Mouse (Mus musculus) embryonic stem cell, embryonic (primary cell): Measurements from ENCODE around the gene Pip4k2c.

ENCODE experiments used
- CTCF ChIA-PET, 4 experiments: fragments of 300-600 bp in 2 of 4; fragments of 350-600 bp in 2 of 4; sonication (Branson Sonifier 250); formaldehyde crosslinking; loops; one replicate each; lab custom pipeline; 2022; ENCODE audit warnings: inconsistent platforms in 2 of 4; lab: Charles Lee
- POLR2A ChIA-PET, 4 experiments: fragments of 300-600 bp in 2 of 4; fragments of 350-600 bp in 2 of 4; sonication (Branson Sonifier 250); formaldehyde crosslinking; loops; one replicate each; lab custom pipeline; 2022; ENCODE audit warnings: antibody characterized with exemption in 4 of 4, inconsistent platforms in 1 of 4; lab: Charles Lee

Gene Pip4k2c

GRCm38 (mm10) chr10:127160081-127160480, 51.3 kb downstream of the Pip4k2c start:
- CTCF ChIA-PET, result interaction anchor here in 2 of 4 experiments (0.8 to 2.8 kb wide), 3 partner anchors 10 to 461 kb away, joined by 3 to 9 read pairs (median 4); no protein-coding TSS in a partner anchor
- POLR2A ChIA-PET, result interaction anchor here in 1 of 4 experiments (1.3 kb wide), 1 partner anchor 15 kb away, joined by 4 read pairs; no protein-coding TSS in a partner anchor

- ChIA-PET POLR2A (interaction anchor here in 2 of 4 experiments (1.6 to 1.7 kb wide), 2 partner anchors 9 kb away, joined by 4 read pairs; no protein-coding TSS in a partner anchor), CTCF (no interaction called here)
Observed at GRCm38 (mm10) chr10:127158471-127158870, 52.9 kb downstream of the Pip4k2c start.

GRCm38 (mm10) chr10:127156511-127156910, 54.9 kb downstream of the Pip4k2c start:
- CTCF ChIA-PET, result interaction anchor here in 2 of 4 experiments (1.1 to 1.7 kb wide), 2 partner anchors 14 kb away, joined by 3 to 4 read pairs; no protein-coding TSS in a partner anchor
- POLR2A ChIA-PET, result no interaction called here

GRCm38 (mm10) chr10:127156089-127156488, 55.3 kb downstream of the Pip4k2c start:
- CTCF ChIA-PET, result interaction anchor here in 2 of 4 experiments (0.9 to 1.7 kb wide), 4 partner anchors 10 to 15 kb away, joined by 3 to 4 read pairs (median 3); no protein-coding TSS in a partner anchor
- POLR2A ChIA-PET, result interaction anchor here in 1 of 4 experiments (0.6 kb wide), 1 partner anchor 79 kb away, joined by 3 read pairs; no protein-coding TSS in a partner anchor

GRCm38 (mm10) chr10:127154652-127155051, 56.7 kb downstream of the Pip4k2c start:
- ChIA-PET CTCF (interaction anchor here in 1 of 4 experiments (1.7 kb wide), 1 partner anchor 16 kb away, joined by 3 read pairs; no protein-coding TSS in a partner anchor), POLR2A (interaction anchor here in 3 of 4 experiments (0.5 to 1.7 kb wide), 7 partner anchors 9 to 60 kb away, joined by 3 to 5 read pairs (median 3); partner anchors contain the start of genes B4galnt1 (in 2 of the 3) and Pip4k2c (in 1 of the 3))

- ChIA-PET CTCF (interaction anchor here in 2 of 4 experiments (1.1 to 2.3 kb wide), 2 partner anchors 11 to 16 kb away, joined by 3 to 11 read pairs; partner anchors contain the start of gene B4galnt1 (in 1 of the 2)), POLR2A (interaction anchor here in 3 of 4 experiments (0.5 to 1.7 kb wide), 9 partner anchors 8 to 60 kb away, joined by 3 to 5 read pairs (median 3); partner anchors contain the start of genes B4galnt1 (in 2 of the 3) and Pip4k2c (in 1 of the 3))
Observed at GRCm38 (mm10) chr10:127154241-127154640, 57.1 kb downstream of the Pip4k2c start.

- ChIA-PET CTCF (interaction anchor here in 3 of 4 experiments (0.6 to 2.3 kb wide), 3 partner anchors 12 to 180 kb away, joined by 3 to 11 read pairs (median 4); partner anchors contain the start of gene B4galnt1 (in 1 of the 3)), POLR2A (interaction anchor here in 2 of 4 experiments (0.6 to 1.7 kb wide), 8 partner anchors 10 to 83 kb away, joined by 3 to 5 read pairs (median 3); partner anchors contain the start of genes B4galnt1 (in 1 of the 2) and Pip4k2c (in 1 of the 2))
Observed at GRCm38 (mm10) chr10:127153323-127153722, 58.1 kb downstream of the Pip4k2c start.

- ChIA-PET POLR2A (interaction anchor here in 2 of 4 experiments (0.6 to 1.6 kb wide), 4 partner anchors 59 to 460 kb away, joined by 3 to 4 read pairs (median 4); partner anchors contain the start of gene Pip4k2c (in 1 of the 2)), CTCF (interaction anchor here in 2 of 4 experiments (0.6 to 2.3 kb wide), 2 partner anchors 18 to 181 kb away, joined by 4 to 11 read pairs; no protein-coding TSS in a partner anchor)
Observed at GRCm38 (mm10) chr10:127152556-127152955, 58.8 kb downstream of the Pip4k2c start.

GRCm38 (mm10) chr10:127151233-127151632, 60.2 kb downstream of the Pip4k2c start:
- POLR2A ChIA-PET, result interaction anchor here in 1 of 4 experiments (1.1 to 1.2 kb wide), 2 partner anchors 30 to 187 kb away, joined by 3 read pairs; partner anchors contain the start of gene Os9
- CTCF ChIA-PET, result interaction anchor here in 1 of 4 experiments (0.6 kb wide), 1 partner anchor 922 kb away, joined by 3 read pairs; no protein-coding TSS in a partner anchor

- POLR2A ChIA-PET, result interaction anchor here in 1 of 4 experiments (1.1 to 1.2 kb wide), 2 partner anchors 30 to 188 kb away, joined by 3 read pairs; partner anchors contain the start of gene Os9
- CTCF ChIA-PET, result interaction anchor here in 1 of 4 experiments (0.5 kb wide), 1 partner anchor 40 kb away, joined by 7 read pairs; no protein-coding TSS in a partner anchor
Observed at GRCm38 (mm10) chr10:127150471-127150872, 60.9 kb downstream of the Pip4k2c start.

- ChIA-PET POLR2A (interaction anchor here in 2 of 4 experiments (0.8 to 1.6 kb wide), 4 partner anchors 19 to 175 kb away, joined by 3 to 6 read pairs (median 3); partner anchors contain the start of gene Os9 (in 1 of the 2)), CTCF (interaction anchor here in 2 of 4 experiments (0.7 to 1.5 kb wide), 2 partner anchors 23 to 362 kb away, joined by 3 to 5 read pairs; no protein-coding TSS in a partner anchor)
Observed at GRCm38 (mm10) chr10:127147135-127147534, 64.2 kb downstream of the Pip4k2c start.
